Mouse (Mus musculus) testis, postnatal 14 days (tissue): ENCODE data around the gene Fsd1l.

Experiments
- DNase-seq: peaks from one replicate; pipeline ENCODE4 v3.0.0; 2021; ENCODE audit warnings: low spot score

Gene Fsd1l

DNA sequence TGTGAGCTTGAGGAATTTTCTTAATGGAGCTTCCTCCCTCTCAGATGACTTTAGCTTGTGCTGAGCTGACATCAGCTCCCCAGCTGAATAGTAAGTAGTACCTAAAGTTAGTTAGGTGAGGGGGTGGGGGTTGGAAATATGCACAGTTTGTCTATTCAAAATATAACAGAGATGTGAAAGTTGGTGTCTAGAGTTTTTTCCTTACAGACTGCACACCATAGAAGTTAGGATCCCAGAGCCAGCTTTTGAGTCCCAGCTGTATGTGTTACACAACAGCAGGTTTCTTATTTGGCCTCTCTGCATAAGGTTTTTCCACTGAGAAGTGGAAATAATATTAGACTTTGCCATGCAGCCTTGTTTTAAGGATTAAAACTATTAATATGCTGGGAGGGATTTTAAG, 118.6 kb downstream of the Fsd1l start:
- no peak for DNase-seq

DNA sequence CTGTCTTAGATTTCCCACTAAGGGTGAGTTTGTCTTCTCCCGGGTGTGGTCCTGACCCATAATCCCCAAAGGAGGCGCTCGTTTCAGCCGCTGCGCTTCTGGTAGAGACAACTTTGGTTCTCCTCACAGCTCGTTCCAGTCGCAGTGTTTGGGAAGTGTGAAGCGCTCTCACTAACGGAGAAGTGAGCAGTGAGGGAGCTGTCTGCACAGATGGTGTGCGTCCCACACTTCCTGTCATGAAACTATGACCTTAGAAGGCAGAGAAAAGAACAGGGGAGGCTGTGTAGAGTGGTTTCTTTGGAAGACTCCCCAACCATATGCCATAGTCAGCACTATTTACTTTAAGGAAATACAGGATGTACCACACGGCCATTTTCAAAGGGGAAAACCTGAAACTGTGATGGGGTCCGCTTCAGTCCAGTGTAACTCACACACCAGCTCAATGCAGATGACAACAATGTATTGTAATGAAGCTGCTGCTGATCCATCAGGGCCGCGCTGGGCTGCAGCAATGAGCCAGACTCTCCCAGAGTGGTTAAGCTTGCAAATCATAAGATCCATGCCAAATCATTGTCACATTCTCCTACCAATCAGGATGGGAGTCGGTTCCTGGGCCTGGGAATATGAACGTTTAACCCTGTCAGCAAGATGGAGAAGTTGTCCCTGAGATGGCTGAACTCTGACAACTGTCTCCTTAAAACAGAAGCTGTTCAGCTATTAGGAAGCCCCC, 119.3 kb downstream of the Fsd1l start:
- no peak for DNase-seq
